Mouse (Mus musculus): ENCODE results near the gene Ubtf. TPM values are rescaled to one million over a fixed set of nuclear protein-coding genes. Genes with fewer than 3 reads are reported as not detected.

The Ubtf gene
- total RNA-seq, 2 experiments from 2014 or later, result 85.8 to 98.3 TPM

GRCm38 (mm10) chr11:102348101-102348585, 28.6 kb upstream of the Ubtf start:
- no peak for DNase-seq (ENCODE audit: low spot score in 2 of 2)

DNA sequence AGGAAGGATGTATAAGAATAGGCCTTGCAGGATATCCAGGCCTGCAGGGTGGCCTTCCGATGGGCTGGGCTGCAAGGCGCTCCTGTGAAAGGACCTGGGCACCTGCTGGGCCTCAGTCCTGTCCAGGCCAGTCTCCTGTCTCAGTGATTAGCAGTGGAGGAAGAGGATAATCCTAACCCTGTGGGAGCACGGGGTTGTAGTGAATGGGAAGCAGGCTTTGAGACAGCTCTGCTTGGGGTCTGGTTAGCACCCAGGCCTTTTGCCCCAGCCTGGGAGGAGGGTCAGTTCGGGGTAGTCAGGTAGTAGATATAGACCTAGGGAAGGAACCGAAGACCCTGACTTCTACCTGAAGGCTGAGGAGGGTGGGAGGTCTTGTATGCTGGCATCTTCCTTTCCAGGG, 28.1 kb upstream of the Ubtf start:
- no peak for DNase-seq (ENCODE audit: low spot score in 2 of 2)

DNA sequence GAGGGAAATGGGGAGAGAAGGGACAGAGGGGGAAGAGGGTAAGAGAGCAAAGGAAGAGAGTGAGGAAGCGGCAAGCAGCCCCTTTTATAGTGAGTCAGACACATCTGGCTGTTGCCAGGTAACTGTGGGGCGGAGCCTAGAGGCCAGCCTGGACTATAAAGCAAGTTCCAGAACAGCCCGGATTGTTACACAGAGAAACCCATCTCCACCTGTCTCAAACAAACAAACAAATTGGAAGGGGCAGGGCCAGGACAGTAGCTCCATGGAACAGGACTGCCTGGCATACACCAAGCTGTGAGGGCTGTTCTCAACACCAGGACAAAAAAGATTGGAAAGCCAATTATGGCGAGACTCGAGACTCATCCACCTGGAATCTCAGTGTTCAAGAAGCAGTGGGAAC, 27.4 kb upstream of the Ubtf start:
- DNase-seq (ENCODE audit: low spot score in 2 of 2), result no peak

GRCm38 (mm10) chr11:102344458-102344857, 24.9 kb upstream of the Ubtf start:
- DNase-seq (ENCODE audit: low spot score in 2 of 2), result no peak

DNA sequence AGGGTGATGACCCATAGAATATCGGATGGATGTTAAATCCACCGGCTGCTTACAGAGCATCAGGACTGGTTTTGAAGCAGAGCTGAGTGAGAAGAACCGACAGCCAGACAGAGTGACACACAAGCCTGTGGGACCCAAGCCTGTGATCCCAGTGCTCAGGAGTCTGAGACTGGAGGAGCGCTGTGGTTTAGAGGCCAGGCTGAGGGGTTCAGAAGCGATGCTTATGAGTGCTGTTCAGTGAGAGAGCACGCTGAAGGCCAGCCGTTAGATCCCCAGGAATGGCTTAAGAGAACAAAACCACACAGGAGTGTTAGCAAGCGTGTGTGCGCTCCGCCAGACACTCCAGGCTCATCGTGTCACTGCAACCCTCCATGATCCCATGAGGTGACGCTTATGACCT, 23.2 kb upstream of the Ubtf start:
- DNase-seq (ENCODE audit: low spot score in 2 of 2), result no peak

- DNase-seq (ENCODE audit: low spot score in 2 of 2), result no peak
Measured at GRCm38 (mm10) chr11:102341101-102341500, 21.6 kb upstream of the Ubtf start.

DNA sequence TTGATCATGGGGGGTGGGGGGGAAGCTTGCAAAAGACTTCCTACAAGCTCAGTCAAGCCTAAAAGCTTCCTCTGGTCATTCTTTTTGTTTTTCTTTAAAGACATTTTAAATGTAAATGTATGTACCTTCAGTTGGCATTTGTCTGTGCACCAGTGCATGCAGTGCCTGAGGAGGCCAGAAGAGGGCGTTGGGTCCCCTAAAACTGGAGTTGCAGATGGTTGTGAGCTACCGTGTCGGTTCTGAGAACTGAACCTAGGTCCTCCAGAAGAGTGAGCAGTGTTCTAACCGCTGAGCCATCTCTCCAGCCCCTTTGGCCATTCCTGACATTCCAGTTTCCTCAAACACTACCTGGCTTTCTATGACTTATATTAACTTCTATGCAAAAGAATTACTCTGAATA, 20.1 kb upstream of the Ubtf start:
- DNase-seq (ENCODE audit: low spot score in 2 of 2), result no peak

DNA sequence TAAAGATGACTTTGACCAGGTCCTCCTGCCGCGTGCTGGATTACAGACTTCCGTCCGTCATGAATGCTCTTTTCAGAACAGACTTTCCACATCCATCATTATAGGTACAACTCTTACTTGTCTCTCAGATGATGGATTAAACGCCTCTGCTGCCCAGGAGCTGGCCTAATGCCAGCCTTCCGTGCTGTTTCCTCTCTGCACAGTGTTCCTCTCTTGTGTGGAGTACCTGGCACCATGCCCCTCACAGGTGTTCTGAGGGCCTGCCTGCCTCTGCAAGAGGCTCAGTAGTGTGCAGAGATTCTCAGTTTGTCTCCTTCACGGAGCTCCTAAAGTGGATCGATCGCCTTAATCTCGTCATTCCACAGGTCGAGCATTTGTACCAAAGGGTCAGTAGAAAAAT, 19.7 kb upstream of the Ubtf start:
- DNase-seq (ENCODE audit: low spot score in 2 of 2), result no peak

GRCm38 (mm10) chr11:102338561-102338960, 19.0 kb upstream of the Ubtf start:
- peak in 1 of 2 experiments; percentile 57 for DNase-seq (ENCODE audit: low spot score in 2 of 2)

DNA sequence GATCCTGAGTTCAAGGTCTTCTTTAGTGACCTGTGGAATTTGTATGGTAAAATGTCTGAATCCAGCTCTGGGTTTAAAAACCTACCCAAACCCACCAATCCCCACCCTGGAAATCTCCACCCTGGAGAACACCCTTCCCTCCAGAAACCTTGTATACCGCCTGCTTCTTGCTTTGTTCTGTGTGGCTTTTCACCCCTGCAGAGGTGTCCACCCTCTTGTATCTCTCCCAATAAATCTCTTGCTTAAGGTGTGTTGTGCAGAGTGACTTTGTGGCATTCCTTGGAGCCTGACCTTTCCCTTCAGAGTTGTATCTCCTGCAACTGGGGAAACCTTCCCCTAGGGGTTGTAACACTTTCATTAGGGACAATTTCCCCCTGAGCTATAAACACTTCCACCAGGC, 18.4 kb upstream of the Ubtf start:
- DNase-seq (ENCODE audit: low spot score in 2 of 2), result no peak

- DNase-seq (ENCODE audit: low spot score in 2 of 2), result no peak
Measured at GRCm38 (mm10) chr11:102336191-102336590, 16.6 kb upstream of the Ubtf start.

- peak in 1 of 2 experiments; percentile 38 for DNase-seq (ENCODE audit: low spot score in 2 of 2)
Measured at GRCm38 (mm10) chr11:102334973-102335700, 15.6 kb upstream of the Ubtf start.

DNA sequence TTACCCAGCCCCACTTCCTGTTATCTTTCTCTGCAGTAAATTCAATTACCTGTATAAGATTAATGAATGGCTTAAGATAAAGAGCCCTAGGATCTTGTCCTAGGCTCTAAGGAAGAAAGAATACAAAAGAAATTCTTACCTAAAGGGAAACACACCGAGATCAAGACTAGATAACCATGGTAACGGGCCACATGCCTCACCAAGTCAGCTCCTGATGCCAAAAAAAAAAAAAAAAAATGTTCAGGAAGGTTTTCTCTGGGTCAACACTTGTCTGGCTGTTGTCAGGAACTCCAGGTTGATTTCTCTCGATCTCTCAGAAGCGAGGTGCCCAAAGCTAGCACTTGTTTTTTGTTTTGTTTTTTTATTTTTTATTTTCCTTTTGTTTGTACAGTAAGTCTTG, 14.5 kb upstream of the Ubtf start:
- no peak for DNase-seq (ENCODE audit: low spot score in 2 of 2)

GRCm38 (mm10) chr11:102333061-102333460, 13.5 kb upstream of the Ubtf start:
- DNase-seq (ENCODE audit: low spot score in 2 of 2), result no peak

GRCm38 (mm10) chr11:102331806-102332205, 12.3 kb upstream of the Ubtf start:
- DNase-seq (ENCODE audit: low spot score in 2 of 2), result no peak

DNA sequence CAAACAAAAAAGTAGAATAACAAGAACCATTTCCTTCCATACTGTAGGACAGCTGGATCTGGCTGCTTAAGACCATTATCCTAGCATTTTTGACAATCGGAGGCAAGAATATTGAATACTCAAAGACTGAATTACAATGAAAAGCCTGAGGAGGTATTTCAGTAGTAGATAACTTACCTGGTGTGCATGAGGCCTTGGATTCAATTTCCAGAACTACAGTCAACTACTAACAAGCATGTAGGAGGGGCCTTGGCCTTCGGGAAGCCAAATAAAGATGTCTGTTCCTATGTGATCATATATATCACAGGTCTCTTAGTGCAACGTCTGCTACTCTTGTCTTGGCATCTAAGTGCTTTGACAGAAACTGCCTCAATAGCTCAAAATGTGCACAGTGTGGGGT, 10.5 kb upstream of the Ubtf start:
- no peak for DNase-seq (ENCODE audit: low spot score in 2 of 2)

DNA sequence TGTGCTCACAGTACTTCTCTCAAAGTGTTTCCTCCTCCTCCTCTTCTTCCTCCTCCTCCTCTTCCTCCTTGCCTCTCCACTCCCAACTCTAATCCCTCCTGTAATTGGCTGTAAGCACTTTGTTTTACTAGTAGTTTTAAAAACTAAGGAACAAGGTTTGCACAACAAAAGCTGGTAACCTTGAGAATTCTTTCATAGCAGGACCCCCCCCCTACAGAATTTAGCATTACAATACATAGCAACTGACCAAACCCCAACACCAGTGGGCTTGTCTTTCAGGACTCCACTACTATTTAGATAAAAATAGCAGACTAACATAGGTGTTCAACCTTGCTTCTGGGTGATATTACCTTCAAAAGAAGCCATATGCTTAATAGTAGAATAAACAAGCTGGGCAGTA, 10.0 kb upstream of the Ubtf start:
- DNase-seq (ENCODE audit: low spot score in 2 of 2), result no peak

DNA sequence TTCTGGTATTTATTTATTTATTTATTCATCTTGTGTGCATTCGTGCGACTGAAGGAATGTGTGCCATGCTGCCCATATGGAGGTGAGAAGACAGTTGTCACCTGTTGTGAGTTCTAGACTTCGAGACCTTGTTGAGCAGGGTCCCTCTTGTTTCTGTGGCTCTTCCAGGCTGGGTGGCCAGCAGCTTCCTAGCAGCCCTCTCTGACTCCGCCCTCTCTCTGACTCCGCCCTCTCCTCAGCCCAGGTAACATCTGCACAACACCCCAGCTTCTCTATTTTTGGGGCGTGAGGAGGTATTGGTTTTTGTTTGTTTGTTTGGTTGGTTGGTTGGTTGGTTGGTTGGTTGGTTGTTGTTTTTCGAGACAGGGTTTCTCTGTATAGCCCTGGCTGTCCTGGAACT, 8.3 kb upstream of the Ubtf start:
- no peak for DNase-seq (ENCODE audit: low spot score in 2 of 2)

- no peak for DNase-seq (ENCODE audit: low spot score in 2 of 2)
Measured at GRCm38 (mm10) chr11:102327250-102327649, 7.7 kb upstream of the Ubtf start.

DNA sequence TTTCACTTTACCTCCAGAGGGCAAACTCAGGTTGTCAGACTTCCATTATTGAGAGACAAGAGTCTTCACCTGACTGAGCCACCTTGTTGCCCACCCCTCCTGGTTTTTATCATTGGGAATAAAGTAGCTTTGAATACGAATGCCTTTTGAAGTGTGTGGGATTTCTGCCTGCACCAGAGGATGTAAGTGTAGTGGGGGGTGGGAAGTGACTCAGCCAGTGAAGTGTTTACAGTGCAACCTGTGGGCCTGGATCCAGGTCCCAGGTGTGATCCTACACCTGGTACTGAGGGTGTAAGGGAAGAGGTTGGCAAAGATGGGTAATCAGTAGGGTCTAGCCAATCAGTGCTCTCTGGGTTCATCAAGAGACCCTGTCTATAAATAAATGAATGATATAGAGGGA, 4.0 kb upstream of the Ubtf start:
- DNase-seq (ENCODE audit: low spot score in 2 of 2), result no peak

- DNase-seq (ENCODE audit: low spot score in 2 of 2), result no peak
Measured at GRCm38 (mm10) chr11:102321931-102322330, 2.4 kb upstream of the Ubtf start.

GRCm38 (mm10) chr11:102320686-102321005, 1.1 kb upstream of the Ubtf start:
- peak; percentile 69 to 81 for DNase-seq (ENCODE audit: low spot score in 2 of 2)

GRCm38 (mm10) chr11:102319941-102320685, 571 bp upstream of the Ubtf start:
- peak; percentile 67 to 81 for DNase-seq (ENCODE audit: low spot score in 2 of 2)
